Mouse (Mus musculus) urinary bladder, adult 18-20 months (tissue): ENCODE results near the gene Dnaaf1.

Experiments used
- DNase-seq, 2 experiments: peaks; one replicate each; pipeline ENCODE4 v3.0.0; 2022; ENCODE audit warnings: low spot score in 2 of 2, mixed read lengths in 2 of 2

Gene Dnaaf1

GRCm38 (mm10) chr8:119571135-119571534 is 3.9 kb upstream of the Dnaaf1 start:
- DNase-seq, result no peak

GRCm38 (mm10) chr8:119572411-119572810 is 2.6 kb upstream of the Dnaaf1 start:
- no peak for DNase-seq

GRCm38 (mm10) chr8:119575366-119575726 is 311 bp downstream of the Dnaaf1 start:
- DNase-seq, result no peak

- no peak for DNase-seq
Observed at GRCm38 (mm10) chr8:119579096-119579495, 4.1 kb downstream of the Dnaaf1 start.

- no peak for DNase-seq
Observed at GRCm38 (mm10) chr8:119580441-119581161, 5.6 kb downstream of the Dnaaf1 start.

- no peak for DNase-seq
Observed at GRCm38 (mm10) chr8:119585901-119586300, 10.9 kb downstream of the Dnaaf1 start.

GRCm38 (mm10) chr8:119588321-119588720 is 13.3 kb downstream of the Dnaaf1 start:
- DNase-seq, result no peak

GRCm38 (mm10) chr8:119588844-119589243 is 13.8 kb downstream of the Dnaaf1 start:
- DNase-seq, result no peak

GRCm38 (mm10) chr8:119590348-119590747 is 15.3 kb downstream of the Dnaaf1 start:
- no peak for DNase-seq

GRCm38 (mm10) chr8:119591456-119591855 is 16.4 kb downstream of the Dnaaf1 start:
- DNase-seq, result no peak

GRCm38 (mm10) chr8:119603771-119604170 is 28.7 kb downstream of the Dnaaf1 start:
- no peak for DNase-seq

GRCm38 (mm10) chr8:119604398-119604803 is 29.4 kb downstream of the Dnaaf1 start:
- no peak for DNase-seq

GRCm38 (mm10) chr8:119604996-119605395 is 30.0 kb downstream of the Dnaaf1 start, which contains the start of gene Taf1c:
Taf1c (minus strand) TSS chr8:119605222.
- peak; percentile 87 to 91 for DNase-seq

- DNase-seq, result no peak
Observed at GRCm38 (mm10) chr8:119606224-119606623, 31.2 kb downstream of the Dnaaf1 start.

GRCm38 (mm10) chr8:119612471-119612870 is 37.4 kb downstream of the Dnaaf1 start, which contains the start of gene Adad2:
Adad2 (plus strand) TSS chr8:119612747.
- DNase-seq, result no peak

GRCm38 (mm10) chr8:119615096-119615495 is 40.1 kb downstream of the Dnaaf1 start:
- no peak for DNase-seq

GRCm38 (mm10) chr8:119616358-119616757 is 41.3 kb downstream of the Dnaaf1 start:
- DNase-seq, result no peak

GRCm38 (mm10) chr8:119616811-119617210 is 41.8 kb downstream of the Dnaaf1 start:
- DNase-seq, result no peak

- DNase-seq, result no peak
Observed at GRCm38 (mm10) chr8:119617586-119617985, 42.6 kb downstream of the Dnaaf1 start.

GRCm38 (mm10) chr8:119618887-119619286 is 43.9 kb downstream of the Dnaaf1 start:
- DNase-seq, result no peak

GRCm38 (mm10) chr8:119620116-119620840 is 45.2 kb downstream of the Dnaaf1 start:
- DNase-seq, result no peak

GRCm38 (mm10) chr8:119620848-119621465 is 45.9 kb downstream of the Dnaaf1 start:
- no peak for DNase-seq

GRCm38 (mm10) chr8:119622555-119622954 is 47.5 kb downstream of the Dnaaf1 start:
- DNase-seq, result no peak
